ENCODE assay signal across 8 mouse cellular contexts in the genomic region with DNA sequence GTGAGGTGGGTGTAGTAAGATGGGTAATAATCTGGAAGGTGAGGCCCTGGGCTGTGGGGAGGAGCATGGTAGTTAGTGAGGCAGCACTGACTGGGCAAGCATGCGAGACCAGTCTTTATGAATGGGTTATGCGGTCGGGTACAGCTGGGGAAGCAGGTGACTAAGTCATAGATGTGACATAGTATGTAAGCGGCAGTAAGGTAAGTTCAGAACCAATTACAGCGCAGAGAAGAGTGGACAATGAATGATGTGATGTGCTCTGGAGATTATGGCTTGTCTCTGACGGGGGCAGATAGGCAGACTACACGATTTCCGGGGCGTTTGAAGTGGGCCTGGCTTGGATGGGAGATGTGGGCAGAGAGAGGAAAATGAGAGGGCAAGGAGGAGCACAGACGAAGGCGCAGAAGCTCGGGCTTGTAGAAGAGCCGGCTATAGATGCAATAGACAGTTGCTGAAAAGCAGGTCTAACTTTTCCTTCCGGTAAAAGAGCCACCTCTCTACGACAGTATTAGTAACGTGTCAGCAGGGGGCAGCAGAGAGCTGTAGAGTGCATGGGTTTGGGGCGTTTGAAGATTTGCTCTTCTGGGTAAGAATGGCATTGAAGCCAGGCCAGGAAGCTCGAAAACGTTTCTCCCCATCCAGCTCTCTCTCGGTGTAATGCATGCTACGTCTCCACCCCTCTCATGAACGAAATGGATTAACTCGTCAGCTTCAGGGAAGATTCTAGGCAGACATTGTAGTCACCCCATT.
DNase-seq lines count a peak whose midpoint lies in the region; ATAC-seq and TF ChIP-seq lines count a peak whose summit lies in the region.

No protein-coding gene starts in this region.

- H3K9ac ChIP-seq in forebrain, embryonic 13.5 days = no peak overlapping the region

- peak; percentile 81 for TF ChIP-seq CTCF in G1E (IDR thresholded peaks at IDR 0.05; ENCODE audit: low read depth, low read length)
- peak; percentile 78 for TF ChIP-seq CTCF in lung, adult 2 months (IDR thresholded peaks at IDR 0.05; ENCODE audit: insufficient read depth, low read length)

- WGBS in forebrain, embryonic 13.5 days = 37% methylated on average over 23 of the region's 23 CpGs
- 32% methylated on average over 23 of the region's 23 CpGs for WGBS in lung, adult 2 months

- no peaks in the 10 kb centered on the region for H3K36me3 ChIP-seq in G1E (replicated peaks)
- H3K36me3 ChIP-seq in forebrain, embryonic 13.5 days (ENCODE audit: poor library complexity, severe bottlenecking) = no peaks in the 10 kb centered on the region

- no peak overlapping the region for H3K27ac ChIP-seq in forebrain, embryonic 13.5 days

- no peak overlapping the region for H3K4me3 ChIP-seq in G1E (ENCODE audit: low read depth, low read length)
- H3K4me3 ChIP-seq in forebrain, embryonic 13.5 days = no peak overlapping the region
- H3K4me3 ChIP-seq in lung, adult 2 months (replicated peaks; ENCODE audit: extremely low read depth, low read depth, low read length) = no peak overlapping the region

- peak overlapping the region; percentile 27 for H3K4me2 ChIP-seq in forebrain, embryonic 13.5 days

- intact Hi-C loops in heart, postnatal 36 days (cut with DNase I) = loop anchor here (2.0 kb wide), 1 partner anchor 1163 kb away; no protein-coding TSS in a partner anchor

- no peaks in the 10 kb centered on the region for H3K4me1 ChIP-seq in G1E (ENCODE audit: insufficient read depth, low read depth, low read length)
- 0 out of 2 replicates have a peak, but pooled peaks cover 3% of the 10 kb centered on the region for H3K4me1 ChIP-seq in forebrain, embryonic 13.5 days
- no peaks in the 10 kb centered on the region for H3K4me1 ChIP-seq in lung, adult 2 months (ENCODE audit: control insufficient read depth, insufficient read depth, low read length)

- TF ChIP-seq POLR2A in lung, adult 2 months (IDR thresholded peaks at IDR 0.05; ENCODE audit: borderline replicate concordance, extremely low read depth, low read depth, low read length) = no peak

- no peaks in the 10 kb centered on the region for H3K9me3 ChIP-seq in G1E (replicated peaks)
- no peaks in the 10 kb centered on the region for H3K9me3 ChIP-seq in forebrain, embryonic 13.5 days (replicated peaks)

- no peaks in the 10 kb centered on the region for H3K27me3 ChIP-seq in G1E (ENCODE audit: insufficient read depth, low read length)
- no peaks in the 10 kb centered on the region for H3K27me3 ChIP-seq in forebrain, embryonic 13.5 days

- DNase-seq in G1E (ENCODE audit: low spot score) = peak; percentile 23
- DNase-seq in c-Kit-positive CD71-positive TER-119-positive erythroid progenitor cells, embryonic 14.5 days (ENCODE audit: low spot score) = peak; percentile 49
- peak; percentile 47 to 78 for DNase-seq in heart, postnatal 36 days
- DNase-seq in layer of hippocampus, adult 18-20 months (ENCODE audit: low spot score in 2 of 2) = peak; percentile 74 to 93
- DNase-seq in lung, adult 2 months = peak; percentile 53
- peak; percentile 73 for DNase-seq in ovary, postnatal 14 days (ENCODE audit: low spot score)
- peak; percentile 68 for DNase-seq in thymus, postnatal 25 days

- peak; percentile 45 for ATAC-seq in G1E (ENCODE audit: extremely low read depth, insufficient number of reproducible peaks, low FRiP score, poor library complexity, severe bottlenecking)
- peak; percentile 96 for ATAC-seq in forebrain, embryonic 13.5 days

Comparison
In these comparisons a context has a peak if more than half of its experiments do, and no peak if none do; other contexts are left out.
1. DNase-seq: peak in every context shown above with its lines; median percentile 84 in layer of hippocampus, adult 18-20 months; 73 in ovary, postnatal 14 days; 68 in thymus, postnatal 25 days; 62 in heart, postnatal 36 days; 53 in lung, adult 2 months; 49 in c-Kit-positive CD71-positive TER-119-positive erythroid progenitor cells, embryonic 14.5 days; 23 in G1E.